Mouse (Mus musculus): Measurements from ENCODE around the gene Wars.

Wars gene

DNA sequence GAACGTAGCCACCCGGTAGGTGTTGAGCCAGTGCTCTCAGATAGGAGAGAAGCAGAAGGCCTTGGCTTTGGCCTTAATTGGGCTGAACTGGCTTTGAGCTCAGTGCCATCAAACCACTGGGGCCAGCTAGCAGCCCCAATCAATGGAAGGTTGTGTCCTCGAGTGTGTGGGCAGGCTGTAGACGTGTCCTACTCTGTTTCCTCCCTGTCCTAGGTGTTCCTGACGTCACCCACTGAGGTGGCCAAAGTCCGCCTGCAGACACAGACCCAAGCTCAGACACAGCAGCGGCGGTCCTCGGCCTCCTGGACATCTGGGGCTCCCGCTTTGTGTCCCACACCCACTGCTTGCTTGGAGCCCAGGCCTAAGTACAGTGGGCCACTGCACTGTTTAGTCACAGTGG, 38.9 kb downstream of the Wars start:
- WGBS: 91% methylated on average over 10 of the region's 10 CpGs

DNA sequence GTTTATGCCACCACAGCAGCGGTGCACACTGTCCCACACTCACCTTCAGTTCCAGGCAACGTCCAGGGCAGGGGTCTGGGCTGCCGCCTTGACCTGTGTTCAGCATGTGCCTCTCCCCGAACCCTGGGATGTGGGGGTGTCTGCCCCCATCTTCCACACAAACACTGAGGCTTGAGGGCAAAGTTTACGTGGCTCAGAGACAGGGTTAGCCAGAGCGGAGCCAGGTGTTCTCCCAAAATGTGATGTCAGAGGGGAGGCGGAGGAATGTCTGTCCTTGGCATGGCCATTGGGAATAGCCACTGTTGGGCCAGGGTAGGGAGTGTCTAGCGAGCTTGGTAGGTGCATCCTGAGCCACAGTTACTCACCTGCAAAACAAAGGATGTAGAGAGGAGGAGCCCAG, 41.2 kb downstream of the Wars start:
- WGBS: 95% methylated on average over 8 of the region's 8 CpGs

DNA sequence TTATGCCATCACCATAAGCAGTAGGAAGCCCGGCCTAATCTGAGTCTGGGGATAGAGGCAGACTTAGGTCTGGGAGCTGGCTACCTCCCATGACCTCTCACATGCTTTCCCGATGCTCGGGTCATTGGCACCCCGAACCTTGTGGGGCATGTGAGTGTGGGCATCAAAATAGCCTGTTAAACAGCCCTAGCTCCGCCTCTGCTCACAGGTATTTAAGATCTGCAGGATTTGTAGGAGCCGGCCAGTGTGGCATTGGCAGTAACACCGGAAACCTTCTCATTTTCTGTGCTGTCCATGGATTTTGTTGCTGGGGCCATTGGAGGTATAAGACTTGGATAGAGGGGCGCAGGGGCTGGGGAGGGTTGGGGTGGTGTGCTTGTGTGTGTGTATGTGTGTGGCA, 43.1 kb downstream of the Wars start:
- 89% methylated on average over 8 of the region's 8 CpGs for WGBS

DNA sequence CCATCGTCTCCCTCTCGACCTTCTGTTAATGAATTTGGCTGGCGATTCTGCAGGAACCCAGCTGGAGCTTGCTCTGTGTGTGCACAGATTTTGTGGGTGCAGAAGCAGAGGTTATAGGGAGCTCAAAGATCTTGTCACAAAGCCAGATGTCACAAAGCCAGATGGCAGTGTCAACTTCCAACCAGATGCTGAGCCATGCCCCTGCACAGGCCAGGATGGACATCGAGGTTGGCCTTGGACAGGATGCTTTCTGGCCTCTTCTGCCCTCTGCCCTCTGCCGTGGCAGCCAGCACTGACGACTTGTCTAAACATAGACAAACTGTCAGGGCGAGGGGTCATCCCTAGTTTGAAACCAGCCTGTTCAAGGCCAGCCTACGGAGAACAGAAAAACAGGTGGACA, 43.8 kb downstream of the Wars start:
- WGBS: 70% methylated on average over 8 of the region's 8 CpGs

DNA sequence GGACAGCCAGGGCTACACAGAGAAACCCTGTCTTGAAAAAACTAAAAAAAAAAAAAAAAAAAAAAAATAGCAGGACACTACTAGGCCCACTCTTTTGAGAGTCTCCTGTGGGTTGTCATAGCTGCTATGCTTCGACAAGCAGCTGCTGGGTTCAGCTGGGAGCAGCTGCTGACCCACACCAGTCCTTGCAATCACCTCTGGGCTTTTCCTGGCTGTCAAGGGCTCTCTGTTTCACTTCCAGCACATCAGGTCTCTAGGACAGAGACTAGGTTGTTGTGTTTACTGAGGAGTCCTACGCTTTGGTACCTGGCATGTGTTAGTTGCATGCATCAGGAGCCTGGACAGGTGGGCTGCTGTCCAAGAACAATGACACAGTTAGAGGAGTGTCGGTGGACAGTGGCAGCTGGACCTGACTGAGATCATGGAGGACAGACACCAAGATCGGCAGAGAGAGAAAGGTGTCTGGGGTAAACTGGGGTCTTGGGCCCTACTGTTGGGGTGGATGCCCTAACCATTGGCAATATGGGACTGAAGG, 44.4 kb downstream of the Wars start:
- 81% methylated on average over 4 of the region's 4 CpGs for WGBS

DNA sequence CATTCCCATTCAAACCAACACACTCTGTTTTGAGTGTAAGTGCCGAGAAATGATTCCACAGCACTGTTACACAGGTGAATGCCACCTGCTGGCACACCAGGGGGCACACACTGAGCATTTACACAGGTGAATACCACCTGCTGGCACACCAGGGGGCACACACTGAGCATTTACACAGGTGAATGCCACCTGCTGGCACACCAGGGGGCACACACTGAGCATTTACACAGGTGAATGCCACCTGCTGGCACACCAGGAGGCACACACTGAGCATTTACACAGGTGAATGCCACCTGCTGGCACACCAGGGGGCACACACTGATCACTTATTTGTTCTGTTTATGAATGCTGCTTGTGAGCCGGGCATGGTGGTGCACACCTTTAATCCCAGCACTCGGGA, 45.9 kb downstream of the Wars start:
- WGBS: 90% methylated on average over 3 of the region's 3 CpGs

DNA sequence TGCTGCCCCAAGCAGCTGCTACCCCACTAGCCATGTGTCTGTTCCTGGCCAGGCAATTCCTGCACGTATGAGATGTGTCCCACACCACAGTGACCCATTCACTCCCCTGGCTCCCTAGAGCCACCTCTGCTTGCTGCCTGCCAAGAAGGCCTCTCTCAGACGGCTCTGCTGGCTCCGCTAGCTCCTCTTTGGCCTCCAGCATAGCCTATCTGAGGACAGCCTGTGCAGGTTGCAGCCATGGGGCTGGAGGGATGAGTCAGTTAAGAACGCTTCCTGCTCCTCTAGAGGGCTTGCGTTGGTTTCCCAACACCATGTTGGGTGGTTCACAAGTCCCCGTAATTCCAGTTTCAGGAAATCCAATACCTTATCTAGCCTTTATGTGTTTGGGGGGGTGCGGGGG, 51.3 kb downstream of the Wars start:
- whole genome bisulfite sequencing: 91% methylated on average over 7 of the region's 7 CpGs

DNA sequence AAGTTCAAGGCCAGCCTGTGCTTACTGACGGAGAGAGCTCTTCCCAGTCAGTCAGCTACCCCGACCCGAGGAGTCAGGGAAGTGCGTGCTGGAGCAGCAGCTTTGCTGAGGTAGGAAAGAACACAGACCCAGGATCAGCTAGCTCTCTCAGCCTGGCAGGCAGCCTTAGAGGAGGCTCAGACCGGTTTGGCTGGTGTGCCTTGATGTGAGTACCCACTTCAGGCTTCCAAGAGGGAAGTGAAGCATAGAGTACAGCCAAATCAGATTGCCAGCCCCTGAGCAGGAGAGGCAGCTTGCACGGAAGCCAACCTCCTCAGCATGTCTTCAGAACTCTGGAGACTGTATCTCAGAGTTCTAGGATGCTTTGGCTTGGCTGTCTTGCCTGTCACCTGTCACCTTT, 52.8 kb downstream of the Wars start:
- 68% methylated on average over 6 of the region's 6 CpGs for WGBS

DNA sequence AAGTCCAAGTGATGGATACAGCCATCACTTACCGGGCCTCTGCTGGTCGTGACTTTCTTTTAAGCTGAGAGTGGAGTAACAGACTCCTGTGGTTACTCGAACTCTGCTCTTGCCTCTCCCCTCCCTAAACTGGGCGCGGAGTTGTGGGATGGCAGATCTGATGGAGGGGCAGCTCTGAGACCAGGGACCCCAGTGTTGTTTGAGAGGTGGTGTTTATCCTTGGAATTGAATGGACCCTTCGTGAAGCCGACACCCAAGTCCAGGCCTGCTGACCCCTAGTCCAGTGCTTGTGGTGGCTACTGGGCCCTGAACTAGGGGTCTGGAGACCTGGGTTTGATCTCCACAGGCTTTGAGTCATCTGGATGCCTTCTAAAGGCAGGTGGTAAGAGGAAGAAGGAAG, 57.3 kb downstream of the Wars start:
- WGBS: 55% methylated on average over 7 of the region's 7 CpGs

DNA sequence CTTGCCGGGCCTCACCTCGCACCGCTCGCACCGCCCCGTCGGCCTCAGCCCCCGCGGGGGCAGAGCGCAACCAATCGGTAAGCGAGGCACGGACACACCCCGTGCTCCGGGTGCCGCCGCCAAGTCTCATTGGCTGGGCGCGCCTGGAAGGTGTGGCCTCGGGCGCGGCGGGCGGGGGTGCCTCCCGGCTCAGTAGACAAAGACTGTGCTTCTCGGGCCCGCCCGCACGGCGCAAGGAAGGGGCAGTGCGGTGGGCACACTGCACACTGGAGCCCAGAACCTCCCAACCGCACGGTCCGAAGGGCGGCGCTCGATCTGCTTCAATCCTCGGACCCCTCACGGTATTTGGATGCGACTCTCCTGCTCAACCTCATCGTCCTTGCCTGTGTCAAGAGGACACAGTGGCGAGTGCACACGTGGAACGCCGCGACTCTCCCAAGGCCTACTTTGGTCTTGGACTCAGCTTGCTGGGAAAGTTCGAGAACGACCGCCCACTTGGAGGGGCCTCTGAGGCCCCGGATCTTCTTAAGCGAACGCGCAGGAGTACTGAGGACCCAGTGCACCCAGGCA, 58.0 kb downstream of the Wars start, which contains the start of the genes Slc25a29 and Slc25a47:
Gene Slc25a29 (minus strand): TSS at position 44 of the 570 bp plus-strand sequence.
Gene Slc25a47 (plus strand): TSS at position 207 of the 570 bp plus-strand sequence.
- 1% methylated on average over 53 of the region's 53 CpGs for WGBS

DNA sequence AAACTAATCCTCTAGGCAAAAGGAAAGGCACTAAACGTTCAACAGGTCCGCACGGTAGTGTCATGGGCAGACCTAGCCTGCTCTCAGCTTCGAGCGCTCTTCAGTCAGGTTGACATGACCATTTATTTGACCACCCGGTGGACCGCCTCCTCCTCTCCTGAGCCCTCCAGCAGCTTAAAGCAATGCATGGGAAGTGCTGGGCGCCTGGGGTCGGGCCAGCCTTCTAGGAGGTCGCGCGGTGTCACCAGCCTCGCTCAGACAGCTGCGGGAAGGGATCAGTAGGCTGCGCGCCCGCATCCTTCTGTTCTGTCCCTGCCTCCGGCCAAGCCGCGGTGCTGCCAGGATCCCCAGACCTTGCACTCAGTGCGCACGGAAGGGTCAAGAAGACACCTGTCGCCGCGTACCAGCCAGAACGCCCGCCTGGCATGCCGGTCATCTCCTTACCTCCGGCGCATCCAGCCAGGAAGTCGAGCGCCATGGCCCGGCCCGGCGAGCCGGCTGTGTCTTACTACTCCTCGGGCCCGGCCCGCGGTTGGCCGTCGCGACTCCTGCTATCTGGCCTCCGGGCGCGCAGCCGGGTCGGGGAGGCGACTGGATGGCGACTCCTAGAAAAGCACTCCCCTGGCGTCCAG, 58.6 kb downstream of the Wars start:
- WGBS: 2% methylated on average over 51 of the region's 51 CpGs

DNA sequence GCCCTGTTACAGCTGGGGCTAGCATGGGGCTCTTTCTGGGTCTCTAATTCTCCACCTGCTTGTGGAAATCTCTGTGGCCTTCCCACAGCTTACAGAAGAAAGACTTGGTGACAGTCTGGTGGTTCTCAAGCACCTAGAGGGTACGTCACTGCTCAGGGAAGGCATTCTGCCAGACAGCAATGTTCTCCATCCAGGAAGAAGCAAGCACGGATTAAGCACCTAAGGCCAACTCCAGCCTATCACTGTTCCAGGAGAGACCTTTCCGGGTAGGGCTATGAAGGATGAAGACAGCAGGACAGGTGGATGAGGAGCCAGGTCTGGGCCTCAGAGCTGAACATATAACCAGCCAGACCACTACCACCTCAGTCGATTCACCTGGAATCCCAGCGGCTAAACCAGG, 59.2 kb downstream of the Wars start:
- 27% methylated on average over 5 of the region's 5 CpGs for WGBS

DNA sequence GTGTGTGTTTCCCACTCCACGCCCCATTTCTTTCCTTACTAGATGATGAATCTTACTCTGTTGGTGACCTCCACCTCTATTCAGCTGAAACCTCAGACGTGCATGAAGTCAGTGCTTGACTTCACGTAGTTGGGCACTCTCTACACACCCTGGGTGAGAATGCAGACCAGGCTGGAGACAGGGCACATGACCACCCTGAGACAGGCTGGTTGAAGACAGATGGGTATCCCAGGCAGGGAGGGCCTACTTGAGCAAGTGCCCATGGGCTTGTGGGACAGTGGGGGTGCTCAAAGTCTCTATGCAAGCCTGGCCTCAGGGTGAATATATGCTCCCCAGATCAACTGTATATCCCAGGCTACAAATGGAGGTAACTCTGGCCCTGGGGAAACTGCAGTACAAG, 59.6 kb downstream of the Wars start:
- 78% methylated on average over 3 of the region's 3 CpGs for WGBS

DNA sequence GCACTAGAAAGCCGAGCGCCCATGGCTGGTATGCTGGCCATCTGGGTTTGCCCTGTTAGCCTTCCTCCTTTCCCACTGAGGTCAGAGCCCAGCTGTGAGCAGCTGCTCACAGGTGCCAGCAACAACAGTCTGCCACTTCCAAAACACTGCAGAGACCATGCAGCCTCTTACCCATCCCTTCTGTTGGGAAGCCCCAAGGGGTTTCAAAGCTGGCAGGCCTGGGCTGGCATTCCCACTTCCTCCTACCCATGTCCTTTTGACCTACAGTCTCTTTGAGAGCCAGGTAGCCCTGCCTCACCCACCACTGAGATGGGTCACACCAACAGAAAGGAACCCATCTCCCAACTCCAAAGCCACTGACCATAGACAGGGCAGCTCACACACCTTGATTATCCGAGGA, 60.6 kb downstream of the Wars start:
- 70% methylated on average over 3 of the region's 3 CpGs for WGBS

DNA sequence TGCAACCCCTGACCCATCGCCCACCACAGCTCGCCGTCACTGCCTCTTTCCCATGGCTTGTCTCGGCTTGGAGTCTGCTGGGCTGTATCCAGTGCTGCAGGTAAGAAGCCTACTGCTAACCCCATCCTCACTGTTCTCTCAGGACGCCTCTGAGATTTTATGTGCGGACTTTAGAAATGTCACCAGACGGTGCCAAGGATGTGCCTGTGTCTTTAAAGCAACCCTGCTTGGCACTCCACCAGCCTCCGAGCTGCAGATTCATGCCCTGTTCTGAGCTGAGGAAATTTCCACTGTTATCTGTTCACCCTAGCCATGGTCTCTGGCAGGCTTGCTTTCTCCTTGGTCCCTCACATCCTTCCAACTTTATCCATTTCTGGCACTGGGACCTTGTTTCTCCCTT, 61.1 kb downstream of the Wars start:
- WGBS: 61% methylated on average over 8 of the region's 8 CpGs

DNA sequence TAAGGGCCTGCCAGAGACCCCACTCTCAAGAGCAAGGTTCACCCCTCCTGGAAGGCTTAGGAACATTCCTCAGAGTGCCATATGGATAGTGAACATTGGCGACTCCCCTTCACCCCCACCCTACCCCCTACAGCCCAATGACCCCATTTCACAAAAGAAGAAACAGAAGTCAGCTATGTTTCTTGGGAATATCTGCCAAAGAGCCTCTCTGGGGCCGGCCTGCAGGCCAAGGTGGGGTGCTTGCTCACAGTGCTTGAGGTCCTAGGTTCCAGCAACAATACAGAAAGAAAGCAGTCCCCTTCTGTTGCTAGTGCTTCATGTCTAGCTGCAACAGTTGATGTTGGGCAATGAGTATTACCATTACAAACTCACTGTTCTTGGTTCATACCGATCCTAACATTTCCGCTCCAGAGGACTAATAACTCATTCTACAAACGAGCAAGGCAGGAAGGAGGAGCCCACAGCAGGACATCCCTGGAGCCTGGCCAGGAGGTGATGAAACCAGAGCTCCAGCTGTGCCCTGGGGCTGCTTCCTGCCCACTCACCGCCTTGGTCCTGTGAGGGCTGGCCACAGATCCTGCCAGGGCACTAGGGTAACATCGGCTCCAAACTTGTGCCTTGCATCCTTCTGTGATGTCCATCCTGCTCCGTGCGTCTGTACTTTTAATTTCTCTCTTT, 61.9 kb downstream of the Wars start:
- WGBS: 49% methylated on average over 9 of the region's 9 CpGs

DNA sequence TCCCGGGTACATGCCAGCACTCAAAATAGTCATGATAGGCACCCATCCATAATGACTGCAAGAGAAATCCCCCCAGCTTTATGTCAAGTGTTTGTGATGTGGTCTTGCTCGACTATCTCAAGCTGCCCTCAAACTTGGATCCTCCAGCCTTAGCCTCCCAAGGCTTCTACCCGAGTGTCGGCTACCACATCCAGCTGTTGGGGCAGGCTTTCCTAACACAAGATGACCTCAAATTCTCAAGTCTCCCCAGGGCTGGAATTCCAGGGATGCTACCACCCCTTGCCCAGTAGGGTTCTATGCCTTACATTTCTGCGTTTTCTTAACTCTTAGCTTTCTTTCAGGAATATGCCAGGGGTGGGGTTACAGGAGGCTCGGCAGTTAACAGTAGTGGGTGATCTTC, 63.6 kb downstream of the Wars start:
- WGBS: 67% methylated on average over 6 of the region's 6 CpGs

DNA sequence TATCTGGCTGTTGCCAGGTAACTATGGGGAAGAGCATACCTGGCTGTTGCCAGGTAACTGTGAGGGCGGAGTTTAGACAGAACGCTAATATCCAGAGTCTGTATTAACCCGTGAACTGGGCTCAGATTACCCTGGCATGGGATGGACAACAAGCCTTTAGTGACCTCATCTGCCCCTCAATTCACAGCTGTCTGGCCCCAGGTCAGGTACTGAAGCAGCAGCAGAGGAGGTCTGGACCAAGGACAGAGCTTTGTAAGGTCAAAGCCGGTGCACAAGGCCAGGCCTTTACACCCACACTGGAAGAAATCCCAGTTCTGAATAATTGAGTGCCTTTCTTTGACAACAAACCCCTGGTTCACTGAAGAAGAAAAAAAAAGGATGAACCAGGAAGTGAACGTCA, 64.3 kb downstream of the Wars start:
- 65% methylated on average over 5 of the region's 5 CpGs for whole genome bisulfite sequencing

DNA sequence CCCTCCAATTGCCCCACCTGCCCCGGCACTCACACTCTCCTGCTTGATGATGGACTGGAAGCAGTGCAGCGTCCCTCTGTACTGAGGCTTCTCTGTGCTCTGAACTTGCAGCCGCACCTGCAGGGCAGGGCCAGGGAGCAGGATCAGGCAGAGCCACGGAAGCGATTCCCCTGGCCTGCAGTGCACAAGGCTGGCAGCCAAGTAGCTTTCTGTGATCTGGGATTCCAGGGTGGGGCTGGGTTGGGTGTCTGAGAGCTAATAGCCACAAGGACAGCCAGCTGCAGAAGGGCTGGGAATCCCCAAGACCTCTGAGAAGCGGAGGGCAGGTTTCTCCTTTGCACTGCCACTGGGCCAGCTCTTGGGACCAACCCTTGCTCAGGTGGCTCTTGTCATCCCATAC, 66.3 kb downstream of the Wars start:
- 92% methylated on average over 6 of the region's 6 CpGs for WGBS

DNA sequence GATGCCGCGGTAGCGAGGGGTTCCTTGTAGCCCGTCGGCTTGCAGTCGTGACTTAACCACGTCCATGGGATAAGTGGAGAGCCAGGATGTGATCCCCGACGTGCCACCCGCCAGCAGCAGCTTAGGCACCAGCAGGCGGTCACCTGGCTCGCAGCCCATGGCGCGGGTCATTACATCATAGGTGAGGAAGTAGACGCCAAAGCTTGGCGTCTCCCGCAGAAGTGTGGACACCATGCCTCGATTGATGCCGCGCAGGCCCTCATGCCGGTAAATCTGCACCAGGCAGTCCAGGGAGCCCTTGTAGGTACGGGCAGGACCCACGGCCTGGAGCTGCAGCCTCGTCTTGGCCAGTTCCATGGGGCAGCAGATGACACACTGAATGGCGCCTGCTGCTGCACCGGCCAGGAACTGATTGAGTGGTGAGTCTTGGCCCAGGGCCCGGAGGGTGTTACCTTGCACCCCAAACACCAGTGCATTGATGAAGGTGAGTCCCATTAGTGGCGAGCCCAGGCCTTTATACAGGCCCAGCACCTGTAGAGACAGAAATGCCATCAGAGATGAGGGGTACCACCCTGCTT, 66.9 kb downstream of the Wars start:
- WGBS: 93% methylated on average over 28 of the region's 28 CpGs

DNA sequence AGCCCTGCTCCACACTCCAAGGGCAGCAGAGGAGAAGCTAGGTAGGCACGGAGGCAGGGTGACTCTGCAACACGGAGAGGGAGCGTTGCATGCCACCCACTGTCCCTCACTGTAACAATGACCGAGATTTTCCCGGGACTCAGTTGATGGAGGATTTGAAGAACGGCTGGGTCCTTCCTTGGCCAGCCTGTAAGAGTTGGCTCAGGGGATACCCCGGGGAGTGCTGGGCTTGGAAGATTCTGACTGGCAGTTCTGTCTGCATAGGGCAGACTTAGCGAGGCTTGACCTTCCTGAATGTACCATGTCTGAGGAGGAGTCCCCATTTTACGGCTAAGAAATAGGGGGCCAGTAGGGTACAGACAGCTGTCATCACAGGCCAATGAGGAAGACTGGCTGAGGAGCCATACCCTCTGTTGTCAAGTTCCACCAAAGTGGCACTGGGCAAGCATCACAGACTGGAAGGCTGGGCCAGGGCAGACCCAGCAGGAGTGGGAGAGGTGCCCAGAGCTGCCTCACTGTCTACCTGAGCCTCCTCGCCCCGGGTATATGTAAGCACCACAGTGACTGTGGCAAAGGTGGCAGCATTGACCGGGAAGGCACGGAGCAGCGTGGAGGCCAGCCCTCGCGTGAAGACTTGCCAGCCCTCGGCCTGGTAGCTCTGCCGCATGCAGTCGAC, 67.6 kb downstream of the Wars start:
- 89% methylated on average over 19 of the region's 19 CpGs for WGBS

DNA sequence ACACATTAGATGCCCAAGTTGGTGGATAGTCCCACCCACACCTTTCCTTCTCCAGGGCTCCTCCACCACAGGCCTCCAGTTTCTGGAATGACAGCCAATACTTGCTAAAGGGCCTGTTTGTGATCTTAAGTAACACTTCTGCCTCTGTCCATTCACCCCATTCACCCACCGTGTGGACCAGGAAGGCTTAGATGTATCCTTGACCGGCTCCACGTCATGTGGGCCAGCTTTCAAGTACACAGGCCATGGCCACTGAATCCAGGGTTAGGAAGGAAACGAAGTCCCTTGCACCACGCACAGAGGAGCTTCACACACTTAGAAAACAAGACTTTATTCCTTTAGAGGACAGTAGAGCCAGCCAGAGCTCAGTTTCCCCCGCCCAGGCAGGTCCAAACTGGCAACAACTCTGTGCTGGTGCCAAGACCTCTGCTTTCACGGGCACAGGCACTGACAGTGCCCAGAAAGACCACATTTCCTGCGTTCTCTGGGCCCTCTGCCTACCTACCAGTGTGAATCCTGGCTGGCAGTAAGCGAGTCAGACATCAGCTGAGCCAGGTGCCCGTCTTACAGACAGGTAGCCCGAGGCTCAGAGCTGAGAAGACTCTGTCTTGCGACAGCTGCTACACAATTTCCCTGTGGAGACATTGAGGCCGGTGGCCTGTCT, 68.3 kb downstream of the Wars start:
- WGBS: 84% methylated on average over 13 of the region's 13 CpGs

All from cerebral cortex, adult 2 months (tissue).